Comparison of ENCODE assay signal across 20 mouse cellular contexts in the genomic region with DNA sequence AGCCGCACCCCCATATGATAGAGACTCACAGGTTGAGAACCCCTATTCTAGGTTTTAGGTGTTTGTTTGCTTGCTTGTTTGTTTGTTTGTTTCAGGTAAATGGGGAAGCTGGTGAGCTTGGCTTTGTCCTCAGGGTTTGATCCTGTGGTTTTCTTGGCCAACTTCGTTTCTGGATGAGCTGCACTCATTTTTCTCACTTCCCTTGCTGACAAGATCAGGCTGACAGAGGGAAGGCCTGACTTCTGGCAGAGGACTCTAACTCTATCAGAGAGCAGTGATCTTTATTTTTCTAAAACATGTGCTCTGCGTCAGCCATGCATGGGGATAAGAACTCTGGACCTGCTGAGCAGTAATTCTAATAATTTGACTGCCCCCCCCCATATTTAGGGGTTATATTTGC. TPM values are rescaled to one million over a fixed set of nuclear protein-coding genes. Genes with fewer than 3 reads are reported as not detected.
"Had no signal": no experiment of that assay in that cellular context is flagged by ENCODE, and none has a peak within 500 bp of the region (broad histone marks: within the 10 kb centered on the region; RNA-seq: fewer than 3 reads in every experiment).

No protein-coding gene starts in this region.

- H3K36me3 ChIP-seq: liver, embryonic 15.5 days; lung, embryonic 15.5 days; midbrain, embryonic 13.5 days; midbrain, embryonic 15.5 days; neural tube, embryonic 12.5 days had no signal

- DNase-seq: liver, postnatal 0 days; lung, adult 2 months; lung, postnatal 14 days; lung, postnatal 36 days; right cerebral cortex, postnatal 14 days; thymus, adult 18-20 months; thymus, postnatal 14 days; thymus, postnatal 36 days had no signal

- H3K4me2 ChIP-seq: liver, embryonic 15.5 days; lung, embryonic 15.5 days; midbrain, embryonic 11.5 days; midbrain, embryonic 13.5 days; midbrain, embryonic 15.5 days; neural tube, embryonic 12.5 days had no signal

- H3K27ac ChIP-seq: liver, embryonic 15.5 days; lung, embryonic 15.5 days; macrophage; midbrain, embryonic 13.5 days; midbrain, embryonic 15.5 days; neural tube, embryonic 12.5 days had no signal

- H3K9me3 ChIP-seq: liver, embryonic 15.5 days; lung, embryonic 15.5 days; midbrain, embryonic 13.5 days; midbrain, embryonic 15.5 days; neural tube, embryonic 12.5 days had no signal

- H3K4me3 ChIP-seq: liver, embryonic 15.5 days; lung, embryonic 15.5 days; megakaryocyte, embryonic 14.5 days; midbrain, embryonic 13.5 days; midbrain, embryonic 15.5 days; neural tube, embryonic 12.5 days had no signal

- ATAC-seq: liver, postnatal 0 days; lung, postnatal 0 days; midbrain, embryonic 13.5 days; midbrain, embryonic 15.5 days had no signal

- H3K27me3 ChIP-seq: liver, embryonic 15.5 days; lung, embryonic 15.5 days; megakaryocyte, embryonic 14.5 days; midbrain, embryonic 13.5 days; midbrain, embryonic 15.5 days; neural tube, embryonic 12.5 days had no signal

- H3K4me1 ChIP-seq: liver, embryonic 15.5 days; lung, embryonic 15.5 days; megakaryocyte, embryonic 14.5 days; midbrain, embryonic 13.5 days; midbrain, embryonic 15.5 days; neural tube, embryonic 12.5 days had no signal

- H3K9ac ChIP-seq: liver, embryonic 15.5 days; liver, postnatal 0 days; lung, embryonic 15.5 days; midbrain, embryonic 13.5 days; midbrain, embryonic 15.5 days; neural tube, embryonic 12.5 days had no signal

RNA-seq across cellular contexts. Expression of a gene that starts 14.4 kb away (rescaled TPM):
- total RNA-seq: monocyte, adult 5-6 weeks; neutrophil, adult 5-6 weeks had no signal
- polyA plus RNA-seq: liver, postnatal 0 days; macrophage; spleen, adult 2 months had no signal
